Mouse (Mus musculus): ENCODE results near the gene Ppm1f. TPM values are rescaled to one million over a fixed set of nuclear protein-coding genes. Genes with fewer than 3 reads are reported as not detected.

Gene Ppm1f
- total and polyA plus RNA-seq, 3 experiments = 37.7 to 47.5 (median 43.2) TPM

GRCm38 (mm10) chr16:16959907-16960306, 63.6 kb downstream of the Ppm1f start:
- no peak overlapping the region for H3K9ac ChIP-seq (ENCODE audit: insufficient read depth, low read depth)
- H3K27ac ChIP-seq (ENCODE audit: insufficient read depth, low read depth) = no peak overlapping the region
- dilution Hi-C loops (cut with MboI; ENCODE audit: extremely low pct_ligation_motif_present, extremely low pct_unique_long_range_greater_than_20kb, low sequenced_read_pairs) (no loop called here), in situ Hi-C loops (cut with MboI; ENCODE audit: low pct_ligation_motif_present, low pct_unique_long_range_greater_than_20kb, low sequenced_read_pairs) (no loop called here)
- H3K4me1 ChIP-seq (ENCODE audit: control insufficient read depth in 1 of 2, insufficient read depth in 2 of 2) = peaks cover 0 to 15% of the 10 kb centered on the region in 2 experiments; a peak in 2 of 4 replicates
- H3K9me3 ChIP-seq (replicated peaks; ENCODE audit: low read length) = no peaks in the 10 kb centered on the region
- H3K79me2 ChIP-seq (replicated peaks; ENCODE audit: control insufficient read depth, extremely low read depth, insufficient read depth, poor library complexity, severe bottlenecking) = no peaks in the 10 kb centered on the region
- H3K4me2 ChIP-seq (ENCODE audit: insufficient read depth, low read depth, poor library complexity, severe bottlenecking) = no peak overlapping the region
- no peaks in the 10 kb centered on the region for H3K36me3 ChIP-seq (replicated peaks in 1 of 2; ENCODE audit: control insufficient read depth in 1 of 2, insufficient read depth in 1 of 2, low read length in 1 of 2)
- H3K27me3 ChIP-seq (replicated peaks) = no peaks in the 10 kb centered on the region
- no peak for TF ChIP-seq ZC3H11A (IDR thresholded peaks at IDR 0.05; ENCODE audit: low read depth, low read length)
- TF ChIP-seq JUN (IDR thresholded peaks at IDR 0.05; ENCODE audit: insufficient read depth, low read depth, low read length) = no peak
- TF ChIP-seq ZMIZ1 (IDR thresholded peaks at IDR 0.05; ENCODE audit: low read depth, low read length) = no peak
- no peak for TF ChIP-seq MXI1 (IDR thresholded peaks at IDR 0.05; ENCODE audit: low read depth, low read length)
- TF ChIP-seq JUND (conservative IDR thresholded peaks at IDR 0.05; ENCODE audit: low read depth, low read length) = no peak
- TF ChIP-seq NELFE (IDR thresholded peaks at IDR 0.05; ENCODE audit: low read depth, low read length) = no peak
- TF ChIP-seq POLR2AphosphoS2 (IDR thresholded peaks at IDR 0.05; ENCODE audit: low read depth, low read length) = no peak
- no peak for TF ChIP-seq CHD2 (IDR thresholded peaks at IDR 0.05; ENCODE audit: low read length)
- TF ChIP-seq ELF1 (IDR thresholded peaks at IDR 0.05; ENCODE audit: low read depth, low read length) = no peak
- no peak for TF ChIP-seq USF1 (IDR thresholded peaks at IDR 0.05; ENCODE audit: low read depth, low read length)
- no peak for TF ChIP-seq PAX5 (IDR thresholded peaks at IDR 0.05; ENCODE audit: low read length)
- no peak for TF ChIP-seq POLR2A (IDR thresholded peaks at IDR 0.05; ENCODE audit: low read depth, low read length)
- no peak for TF ChIP-seq SMC3 (IDR thresholded peaks at IDR 0.05; ENCODE audit: low read depth, low read length)
- no peak for TF ChIP-seq TBP (conservative IDR thresholded peaks at IDR 0.05; ENCODE audit: low read depth, low read length)
- no peak for TF ChIP-seq HCFC1 (IDR thresholded peaks at IDR 0.05; ENCODE audit: low read depth, low read length)
- TF ChIP-seq ETS1 (conservative IDR thresholded peaks at IDR 0.05; ENCODE audit: low read depth, low read length) = no peak
- no peak overlapping the region for H3K4me3 ChIP-seq (replicated peaks in 1 of 3; ENCODE audit: low read depth in 2 of 3, low read length in 2 of 3, poor library complexity in 1 of 3)
- DNase-seq (ENCODE audit: extremely low read depth) = no peak

GRCm38 (mm10) chr16:16965149-16965548, 68.9 kb downstream of the Ppm1f start:
- H3K4me2 ChIP-seq (ENCODE audit: insufficient read depth, low read depth, poor library complexity, severe bottlenecking) = no peak overlapping the region
- peaks cover 0 to 8% of the 10 kb centered on the region in 2 experiments; a peak in 2 of 4 replicates for H3K4me1 ChIP-seq (ENCODE audit: control insufficient read depth in 1 of 2, insufficient read depth in 2 of 2)
- no peak overlapping the region for H3K27ac ChIP-seq (ENCODE audit: insufficient read depth, low read depth)
- no peak for DNase-seq (ENCODE audit: extremely low read depth)
- H3K9me3 ChIP-seq (replicated peaks; ENCODE audit: low read length) = no peaks in the 10 kb centered on the region
- H3K4me3 ChIP-seq (replicated peaks in 1 of 3; ENCODE audit: low read depth in 2 of 3, low read length in 2 of 3, poor library complexity in 1 of 3) = no peak overlapping the region
- dilution Hi-C loops (cut with MboI; ENCODE audit: extremely low pct_ligation_motif_present, extremely low pct_unique_long_range_greater_than_20kb, low sequenced_read_pairs) (no loop called here), in situ Hi-C loops (cut with MboI; ENCODE audit: low pct_ligation_motif_present, low pct_unique_long_range_greater_than_20kb, low sequenced_read_pairs) (no loop called here)
- H3K9ac ChIP-seq (ENCODE audit: insufficient read depth, low read depth) = no peak overlapping the region
- no peaks in the 10 kb centered on the region for H3K27me3 ChIP-seq (replicated peaks)
- H3K79me2 ChIP-seq (replicated peaks; ENCODE audit: control insufficient read depth, extremely low read depth, insufficient read depth, poor library complexity, severe bottlenecking) = no peaks in the 10 kb centered on the region
- TF ChIP-seq USF2 (conservative IDR thresholded peaks at IDR 0.05; ENCODE audit: low read depth, low read length) = no peak
- no peak for TF ChIP-seq MAFK (IDR thresholded peaks at IDR 0.05; ENCODE audit: insufficient replicate concordance, low read length)
- no peak for TF ChIP-seq BHLHE40 (IDR thresholded peaks at IDR 0.05; ENCODE audit: low read depth, low read length)
- TF ChIP-seq CHD2 (IDR thresholded peaks at IDR 0.05; ENCODE audit: low read length) = no peak
- no peak for TF ChIP-seq UBTF (IDR thresholded peaks at IDR 0.05; ENCODE audit: low read depth, low read length)
- TF ChIP-seq EP300 (IDR thresholded peaks at IDR 0.05; ENCODE audit: low read length) = no peak
- no peak for TF ChIP-seq TBP (conservative IDR thresholded peaks at IDR 0.05; ENCODE audit: low read depth, low read length)
- no peak for TF ChIP-seq ZC3H11A (IDR thresholded peaks at IDR 0.05; ENCODE audit: low read depth, low read length)
- TF ChIP-seq RAD21 (IDR thresholded peaks at IDR 0.05; ENCODE audit: low read depth, low read length) = no peak
- no peak for TF ChIP-seq SMC3 (IDR thresholded peaks at IDR 0.05; ENCODE audit: low read depth, low read length)
- TF ChIP-seq MEF2A (IDR thresholded peaks at IDR 0.05; ENCODE audit: borderline replicate concordance, low read depth, low read length) = no peak
- no peak for TF ChIP-seq HCFC1 (IDR thresholded peaks at IDR 0.05; ENCODE audit: low read depth, low read length)
- no peak for TF ChIP-seq GABPA (IDR thresholded peaks at IDR 0.05; ENCODE audit: insufficient replicate concordance, low read depth, low read length)
- TF ChIP-seq MAX (IDR thresholded peaks at IDR 0.05; ENCODE audit: low read length) = no peak
- no peak for TF ChIP-seq CHD1 (IDR thresholded peaks at IDR 0.05; ENCODE audit: low read depth, low read length)
- no peak for TF ChIP-seq MYC (IDR thresholded peaks at IDR 0.05; ENCODE audit: low read depth, low read length)
- no peaks in the 10 kb centered on the region for H3K36me3 ChIP-seq (replicated peaks in 1 of 2; ENCODE audit: control insufficient read depth in 1 of 2, insufficient read depth in 1 of 2, low read length in 1 of 2)
